In genomic region chr11:64752299-64752698, GRCm38 (mm10) we compare ENCODE assay signal across 12 mouse cellular contexts.
DNase-seq lines count a peak whose midpoint lies in the region; ATAC-seq lines count a peak whose summit lies in the region.
"Had no signal": no experiment of that assay in that cellular context is flagged by ENCODE, and none has a peak within 500 bp of the region (broad histone marks: within the 10 kb centered on the region; RNA-seq: fewer than 3 reads in every experiment).

No protein-coding gene starts in this region.

- H3K9me3 ChIP-seq in liver, embryonic 12.5 days (replicated peaks) = no peaks in the 10 kb centered on the region
- no peaks in the 10 kb centered on the region for H3K9me3 ChIP-seq in forebrain, embryonic 14.5 days (replicated peaks; ENCODE audit: control insufficient read depth, low read length)
- H3K9me3 ChIP-seq: embryonic facial prominence, embryonic 12.5 days; limb, embryonic 15.5 days had no signal

- no peak overlapping the region for H3K27ac ChIP-seq in liver, embryonic 12.5 days
- no peak overlapping the region for H3K27ac ChIP-seq in forebrain, embryonic 14.5 days (ENCODE audit: low read depth, low read length)
- H3K27ac ChIP-seq: embryonic facial prominence, embryonic 12.5 days; limb, embryonic 15.5 days had no signal

- DNase-seq in liver (peak; percentile 30), MEL-GATA-1-ER (ENCODE audit: extremely low read depth, low read depth) (peak; percentile 35)
- DNase-seq in c-Kit-positive CD71-positive TER-119-negative erythroid progenitor cells, embryonic 14.5 days (ENCODE audit: low read depth) = peak; percentile 13
- DNase-seq in thymus, postnatal 0 days (ENCODE audit: low spot score) = peak; percentile 82
- DNase-seq in frontal cortex, adult 2 months (ENCODE audit: extremely low spot score in 1 of 2, low spot score in 1 of 2) = no peak
- DNase-seq in forebrain, embryonic 14.5 days (ENCODE audit: low spot score) = no peak
- DNase-seq: layer of hippocampus, adult 9-11 months had no signal

- ATAC-seq in liver, embryonic 12.5 days = no peak
- ATAC-seq in forebrain, embryonic 14.5 days = no peak

- no peak overlapping the region for H3K4me3 ChIP-seq in liver, embryonic 12.5 days
- H3K4me3 ChIP-seq in forebrain, embryonic 14.5 days (ENCODE audit: low read depth, low read length) = no peak overlapping the region
- H3K4me3 ChIP-seq: embryonic facial prominence, embryonic 12.5 days; limb, embryonic 15.5 days had no signal

- H3K4me1 ChIP-seq in liver, embryonic 12.5 days = no peaks in the 10 kb centered on the region
- no peaks in the 10 kb centered on the region for H3K4me1 ChIP-seq in forebrain, embryonic 14.5 days (ENCODE audit: control insufficient read depth, insufficient read depth, low read length)

- H3K27me3 ChIP-seq in liver, embryonic 12.5 days (replicated peaks) = no peaks in the 10 kb centered on the region
- no peaks in the 10 kb centered on the region for H3K27me3 ChIP-seq in forebrain, embryonic 14.5 days (replicated peaks; ENCODE audit: control insufficient read depth, insufficient read depth, low read length)
- H3K27me3 ChIP-seq: embryonic facial prominence, embryonic 12.5 days; limb, embryonic 15.5 days had no signal

- no peak overlapping the region for H3K4me2 ChIP-seq in liver, embryonic 12.5 days
- H3K4me2 ChIP-seq in forebrain, embryonic 14.5 days (ENCODE audit: low read length) = no peak overlapping the region
- H3K4me2 ChIP-seq: embryonic facial prominence, embryonic 12.5 days; heart, embryonic 11.5 days; limb, embryonic 15.5 days; midbrain, embryonic 11.5 days had no signal

- H3K36me3 ChIP-seq in liver, embryonic 12.5 days = no peaks in the 10 kb centered on the region
- no peaks in the 10 kb centered on the region for H3K36me3 ChIP-seq in forebrain, embryonic 14.5 days (ENCODE audit: control insufficient read depth, insufficient read depth, low read length)
- H3K36me3 ChIP-seq: embryonic facial prominence, embryonic 12.5 days; limb, embryonic 15.5 days had no signal

- no peak overlapping the region for H3K9ac ChIP-seq in liver, embryonic 12.5 days
- no peak overlapping the region for H3K9ac ChIP-seq in forebrain, embryonic 14.5 days (ENCODE audit: low read length)
- H3K9ac ChIP-seq: embryonic facial prominence, embryonic 12.5 days; limb, embryonic 15.5 days had no signal

- WGBS in liver, embryonic 12.5 days (ENCODE audit: insufficient replicate concordance) = 37% methylated on average over 3 of the region's 3 CpGs
- 54% methylated on average over 3 of the region's 3 CpGs for WGBS in forebrain, embryonic 14.5 days

Comparison
In these comparisons a context has a peak if more than half of its experiments do, and no peak if none do; other contexts are left out.
1. DNase-seq: peak in liver (single experiment), MEL-GATA-1-ER (single experiment), c-Kit-positive CD71-positive TER-119-negative erythroid progenitor cells, embryonic 14.5 days (single experiment) and thymus, postnatal 0 days (single experiment); none in frontal cortex, adult 2 months (0 of 2) and forebrain, embryonic 14.5 days (single experiment).